Mouse (Mus musculus): ENCODE measurements around the gene Kdm4a.

Gene Kdm4a

GRCm38 (mm10) chr4:118115132-118115531 lies 64.7 kb downstream of the Kdm4a start:
- DNase-seq (ENCODE audit: low read depth, low spot score) = no peak

GRCm38 (mm10) chr4:118112601-118113000 lies 67.2 kb downstream of the Kdm4a start:
- no peak for DNase-seq (ENCODE audit: low read depth, low spot score)

GRCm38 (mm10) chr4:118109649-118110048 lies 70.2 kb downstream of the Kdm4a start:
- no peak for DNase-seq (ENCODE audit: low read depth, low spot score)

- no peak for DNase-seq (ENCODE audit: low read depth, low spot score)
Observed at GRCm38 (mm10) chr4:118108779-118109178, 71.1 kb downstream of the Kdm4a start.

GRCm38 (mm10) chr4:118105256-118106053 lies 74.4 kb downstream of the Kdm4a start:
- DNase-seq (ENCODE audit: low read depth, low spot score) = no peak

GRCm38 (mm10) chr4:118103280-118103830 lies 76.5 kb downstream of the Kdm4a start:
- DNase-seq (ENCODE audit: low read depth, low spot score) = no peak

- no peak for DNase-seq (ENCODE audit: low read depth, low spot score)
Observed at GRCm38 (mm10) chr4:118101497-118101896, 78.3 kb downstream of the Kdm4a start.

- DNase-seq (ENCODE audit: low read depth, low spot score) = no peak
Observed at GRCm38 (mm10) chr4:118099637-118100364, 80.0 kb downstream of the Kdm4a start.

- no peak for DNase-seq (ENCODE audit: low read depth, low spot score)
Observed at GRCm38 (mm10) chr4:118098571-118098970, 81.3 kb downstream of the Kdm4a start.

- DNase-seq (ENCODE audit: low read depth, low spot score) = no peak
Observed at GRCm38 (mm10) chr4:118096069-118096468, 83.8 kb downstream of the Kdm4a start.

- no peak for DNase-seq (ENCODE audit: low read depth, low spot score)
Observed at GRCm38 (mm10) chr4:118092784-118093457, 86.9 kb downstream of the Kdm4a start.

GRCm38 (mm10) chr4:118090449-118090848 lies 89.4 kb downstream of the Kdm4a start:
- DNase-seq (ENCODE audit: low read depth, low spot score) = no peak

GRCm38 (mm10) chr4:118089939-118090338 lies 89.9 kb downstream of the Kdm4a start:
- no peak for DNase-seq (ENCODE audit: low read depth, low spot score)

GRCm38 (mm10) chr4:118088771-118089170 lies 91.1 kb downstream of the Kdm4a start:
- DNase-seq (ENCODE audit: low read depth, low spot score) = no peak

All from embryo, embryonic 11.5 days (tissue).